Comparison of ENCODE assay signal across 9 mouse cellular contexts in genomic region chr19:38086948-38087551, GRCm38 (mm10). TPM values are rescaled to one million over a fixed set of nuclear protein-coding genes. Genes with fewer than 3 reads are reported as not detected.
A peak's percentile ranks its signal among the peaks of the same experiment; 100 is the strongest.
DNase-seq lines count a peak whose midpoint lies in the region; ATAC-seq and TF ChIP-seq lines count a peak whose summit lies in the region.
"Had no signal": no experiment of that assay in that cellular context is flagged by ENCODE, and none has a peak within 500 bp of the region (broad histone marks: within the 10 kb centered on the region; RNA-seq: fewer than 3 reads in every experiment).

No protein-coding gene starts in this region.

- H3K4me1 ChIP-seq in hindbrain, postnatal 0 days (ENCODE audit: insufficient read depth, low read length): no peaks in the 10 kb centered on the region
- no peaks in the 10 kb centered on the region for H3K4me1 ChIP-seq in liver, adult 2 months (ENCODE audit: control insufficient read depth, insufficient read depth, low read length)

- no peak for TF ChIP-seq POLR2A in liver, adult 2 months (IDR thresholded peaks at IDR 0.05; ENCODE audit: extremely low read depth, insufficient read depth, low read length)

- no peak overlapping the region; the same call in 1 of the 2 replicates for H3K9ac ChIP-seq in hindbrain, postnatal 0 days (replicated peaks; ENCODE audit: low read length)
- H3K9ac ChIP-seq in liver, adult 2 months (ENCODE audit: low read depth, low read length): no peak overlapping the region

- 0 out of 2 replicates have a peak overlapping the region, but pooled peaks have one; percentile 3 for H3K4me2 ChIP-seq in hindbrain, postnatal 0 days (ENCODE audit: low read depth, low read length)

- DNase-seq in cerebellum, postnatal 14 days: peak; percentile 33 to 68
- DNase-seq in cerebellum, adult 11-12 months: no peak
- DNase-seq in ZHBTc4 (ENCODE audit: low read depth, low spot score): peak; percentile 77
- DNase-seq in frontal cortex, postnatal 25 days (ENCODE audit: low spot score in 2 of 2): peak; percentile 4 to 11
- peak; percentile 78 for DNase-seq in hindbrain, postnatal 0 days (ENCODE audit: low spot score)
- peak; percentile 80 for DNase-seq in liver, adult 2 months (ENCODE audit: extremely low read depth, low read depth, low spot score)
- peak; percentile 58 for DNase-seq in ovary, postnatal 14 days (ENCODE audit: low spot score)
- DNase-seq in thymus, postnatal 25 days: no peak

- WGBS in hindbrain, postnatal 0 days: 42% methylated on average over 11 of the region's 11 CpGs
- WGBS in liver, adult 2 months: 17% methylated on average over 11 of the region's 11 CpGs

- no peaks in the 10 kb centered on the region for H3K9me3 ChIP-seq in hindbrain, postnatal 0 days (ENCODE audit: low read length)

- TF ChIP-seq CTCF in hindbrain, postnatal 0 days (IDR thresholded peaks at IDR 0.05; ENCODE audit: low read depth): peak; percentile 80
- peak; percentile 85 for TF ChIP-seq CTCF in liver, adult 2 months (IDR thresholded peaks at IDR 0.05; ENCODE audit: low read depth, low read length)

- no peak overlapping the region for H3K27ac ChIP-seq in hindbrain, postnatal 0 days
- H3K27ac ChIP-seq in liver, adult 2 months (replicated peaks; ENCODE audit: insufficient read depth, low read depth, low read length): no peak overlapping the region

- H3K27me3 ChIP-seq in hindbrain, postnatal 0 days (ENCODE audit: insufficient read depth, low read length): no peaks in the 10 kb centered on the region
- H3K27me3 ChIP-seq in liver, adult 2 months (ENCODE audit: control insufficient read depth, insufficient read depth, low read length): no peaks in the 10 kb centered on the region

- no peaks in the 10 kb centered on the region for H3K36me3 ChIP-seq in hindbrain, postnatal 0 days (ENCODE audit: insufficient read depth, low read length)
- no peaks in the 10 kb centered on the region for H3K36me3 ChIP-seq in liver, adult 2 months (ENCODE audit: control insufficient read depth, insufficient read depth, low read length)

- no peaks in the 10 kb centered on the region for H3K79me2 ChIP-seq in liver, adult 2 months (ENCODE audit: control insufficient read depth, insufficient read depth, low read length)

- ATAC-seq in hindbrain, postnatal 0 days: peak; percentile 84

- no peak overlapping the region for H3K4me3 ChIP-seq in hindbrain, postnatal 0 days (ENCODE audit: low read length)
- no peak overlapping the region for H3K4me3 ChIP-seq in liver, adult 2 months (ENCODE audit: insufficient read depth, low read depth, low read length)

RNA-seq across cellular contexts. Expression of gene Ffar4, which starts 9.8 kb away (rescaled TPM):
- total RNA-seq in hindbrain, postnatal 0 days (2014; rRNA removed): 0.11 TPM in 1 of 2 replicates, not detected in the other
- polyA plus RNA-seq in hindbrain, postnatal 0 days (2015; fragmentation: Nextera tagmentation; extraction: Ambion mirVana): 0.24 and 0.29 TPM in 2 replicates
- total RNA-seq in liver, adult 2 months (2014; rRNA removed): 0.09 and 0.13 TPM in 2 replicates
- 0.58 and 0.83 TPM in 2 replicates for polyA plus RNA-seq in liver, adult 2 months (2012; rRNA removed)
- total RNA-seq: layer of hippocampus, postnatal 25 days had no signal

RNA-seq across cellular contexts. Expression of gene Cep55, which starts 32.2 kb away (rescaled TPM):
- 2.3 and 6.6 TPM in 2 replicates for total RNA-seq in hindbrain, postnatal 0 days (2014; rRNA removed)
- 2.5 and 3.8 TPM in 2 replicates for polyA plus RNA-seq in hindbrain, postnatal 0 days (2015; fragmentation: Nextera tagmentation; extraction: Ambion mirVana)
- 0.18 and 0.60 TPM in 2 replicates for total RNA-seq in liver, adult 2 months (2014; rRNA removed)
- polyA plus RNA-seq in liver, adult 2 months (2012; rRNA removed): 0.05 TPM in 1 of 2 replicates, not detected in the other

RNA-seq across cellular contexts. Expression of gene Rbp4, which starts 38.0 kb away (rescaled TPM):
- total RNA-seq in hindbrain, postnatal 0 days (2014; rRNA removed): 2.0 and 5.1 TPM in 2 replicates
- 20.3 and 21.3 TPM in 2 replicates for polyA plus RNA-seq in hindbrain, postnatal 0 days (2015; fragmentation: Nextera tagmentation; extraction: Ambion mirVana)
- total RNA-seq in liver, adult 2 months (2014; rRNA removed): 2,479 and 2,762 TPM in 2 replicates
- 5,105 and 5,134 TPM in 2 replicates for polyA plus RNA-seq in liver, adult 2 months (2012; rRNA removed)

RNA-seq across cellular contexts. Expression of gene Myof, which starts 43.7 kb away (rescaled TPM):
- 3.7 and 4.2 TPM in 2 replicates for total RNA-seq in hindbrain, postnatal 0 days (2014; rRNA removed)
- polyA plus RNA-seq in hindbrain, postnatal 0 days (2015; fragmentation: Nextera tagmentation; extraction: Ambion mirVana): 1.4 and 2.6 TPM in 2 replicates
- total RNA-seq in liver, adult 2 months (2014; rRNA removed): 2.1 TPM in 2 replicates
- 0.48 and 0.60 TPM in 2 replicates for polyA plus RNA-seq in liver, adult 2 months (2012; rRNA removed)

RNA-seq across cellular contexts. Expression of gene Pde6c, which starts 45.5 kb away (rescaled TPM):
- not detected in 2 replicates for total RNA-seq in hindbrain, postnatal 0 days (2014; rRNA removed)
- 0.46 and 0.48 TPM in 2 replicates for polyA plus RNA-seq in hindbrain, postnatal 0 days (2015; fragmentation: Nextera tagmentation; extraction: Ambion mirVana)
- total RNA-seq in liver, adult 2 months (2014; rRNA removed): 1.0 and 2.1 TPM in 2 replicates
- polyA plus RNA-seq in liver, adult 2 months (2012; rRNA removed): 0.09 TPM in 1 of 2 replicates, not detected in the other

Comparison
In these comparisons a context has a peak if more than half of its experiments do, and no peak if none do; other contexts are left out.
1. DNase-seq: peak in cerebellum, postnatal 14 days (2 of 2), ZHBTc4 (single experiment), frontal cortex, postnatal 25 days (2 of 2), hindbrain, postnatal 0 days (single experiment), liver, adult 2 months (single experiment) and ovary, postnatal 14 days (single experiment); none in cerebellum, adult 11-12 months (single experiment) and thymus, postnatal 25 days (single experiment).
2. RNA of gene Rbp4, which starts 38.0 kb away (total RNA-seq): 2,479 to 2,762 TPM in liver, adult 2 months; 2.0 to 5.1 TPM in hindbrain, postnatal 0 days; every median in the first group is over 100 times any median in the second.